Mouse (Mus musculus) lung, adult 2 months (tissue): Measurements from ENCODE around the gene Gad1.

Source experiments
- CTCF ChIP-seq: fragments of 200-500 bp; IDR thresholded peaks from 2 replicates; pipeline ENCODE4 v1.5.1; 2011; ENCODE audit warnings: mild to moderate bottlenecking, low read length, control low read depth; ENCODE audit not compliant: insufficient read depth
- POLR2A ChIP-seq: fragments of 200-500 bp; IDR thresholded peaks from 2 replicates; pipeline ENCODE4 v1.6.1; 2011; ENCODE audit warnings: low read depth, mild to moderate bottlenecking, control low read depth, low read length, borderline replicate concordance; ENCODE audit errors: extremely low read depth

GRCm38 (mm10) chr2:70509021-70509632, 43.7 kb upstream of the Gad1 start:
- TF ChIP-seq CTCF (peak; percentile 58), POLR2A (0 out of 2 replicates have a peak, but pooled peaks have one; percentile 10)
